Mouse (Mus musculus) bone marrow, adult 2 months (tissue): ENCODE data around the gene Cep78. TPM values are rescaled to one million over a fixed set of nuclear protein-coding genes. Genes with fewer than 3 reads are reported as not detected.

Experiments used
- H3K27ac ChIP-seq: fragments of 200-500 bp; 2 replicates; pipeline ENCODE4 v1.5.1; 2012; ENCODE audit warnings: low read depth, mild to moderate bottlenecking, control low read depth, inconsistent platforms, low read length; ENCODE audit not compliant: control insufficient read depth, poor library complexity, insufficient read depth
- H3K4me1 ChIP-seq: fragments of 200-500 bp; 2 replicates; pipeline ENCODE4 v1.6.1; 2011; ENCODE audit warnings: low read length; ENCODE audit not compliant: control insufficient read depth, insufficient read depth
- H3K4me3 ChIP-seq: fragments of 200-500 bp; replicated peaks from 2 replicates; pipeline ENCODE3; 2011; ENCODE audit warnings: mild to moderate bottlenecking, low read depth, low read length, control low read depth; ENCODE audit not compliant: control insufficient read depth
- CTCF ChIP-seq: fragments of 200-500 bp; IDR thresholded peaks from 2 replicates; pipeline ENCODE4 v1.5.1; 2011; ENCODE audit warnings: low read length, control low read depth; ENCODE audit not compliant: control insufficient read depth, insufficient read depth
- POLR2A ChIP-seq: fragments of 200-500 bp; IDR thresholded peaks from 2 replicates; pipeline ENCODE4 v1.6.1; 2011; ENCODE audit warnings: low read depth, mild to moderate bottlenecking, control low read depth, low read length, borderline replicate concordance; ENCODE audit not compliant: control insufficient read depth
- WGBS: fragments of 180-500 bp; shearing (Covaris S2); methylation state at CpG from one replicate; pipeline ENCODE4 v1.1.7; 2018; 5-methylcytosine and 5-hydroxymethylcytosine counted together
- polyA plus RNA-seq: library from polyadenylated mRNA; stranded (reverse); fragments of >200 nt; gene quantifications from 2 replicates; pipeline ENCODE4 v1.2.4, GENCODE M21; 2011; ENCODE audit warnings: low replicate concordance; ENCODE audit not compliant: missing spikeins, insufficient read depth, insufficient read length

Gene Cep78
- polyA plus RNA-seq, 1 experiment = 10.9 TPM

- TF ChIP-seq POLR2A (peak; percentile 8; the same call in 1 of the 2 replicates), CTCF (no peak)
- H3K4me3 ChIP-seq = peak overlapping the region; percentile 79
- WGBS = 6% methylated on average over 43 of the region's 43 CpGs
- no peaks in the 10 kb centered on the region for H3K4me1 ChIP-seq
- H3K27ac ChIP-seq = peak overlapping the region; percentile 42; the same call in 1 of the 2 replicates
Measured at GRCm38 (mm10) chr19:15924866-15925718, 59.7 kb downstream of the Cep78 start.

GRCm38 (mm10) chr19:15924181-15924865, 60.5 kb downstream of the Cep78 start:
- WGBS = under 1% methylated on average over 46 of the region's 46 CpGs
- Histone ChIP-seq H3K4me1 (no peaks in the 10 kb centered on the region), H3K27ac (peak overlapping the region; percentile 42; the same call in 1 of the 2 replicates), H3K4me3 (peak overlapping the region; percentile 79)
- TF ChIP-seq POLR2A (no peak), CTCF (no peak)

- WGBS = 10% methylated on average over 9 of the region's 9 CpGs
Measured at GRCm38 (mm10) chr19:15923426-15923825, 61.4 kb downstream of the Cep78 start.

GRCm38 (mm10) chr19:15919336-15919735, 65.5 kb downstream of the Cep78 start:
- 89% methylated on average over 7 of the region's 7 CpGs for WGBS
- no peaks in the 10 kb centered on the region for H3K4me1 ChIP-seq

More at GRCm38 (mm10) chr19:15923426-15923825, 61.4 kb downstream of the Cep78 start:
- TF ChIP-seq CTCF (no peak), POLR2A (no peak)
- Histone ChIP-seq H3K27ac (no peak overlapping the region), H3K4me1 (no peaks in the 10 kb centered on the region), H3K4me3 (peak overlapping the region; percentile 40)

GRCm38 (mm10) chr19:15918111-15918510, 66.7 kb downstream of the Cep78 start:
- Histone ChIP-seq H3K27ac (no peak overlapping the region), H3K4me3 (no peak overlapping the region), H3K4me1 (no peaks in the 10 kb centered on the region)
- WGBS = 90% methylated on average over 7 of the region's 7 CpGs
- TF ChIP-seq CTCF (no peak), POLR2A (no peak)

More at GRCm38 (mm10) chr19:15919336-15919735, 65.5 kb downstream of the Cep78 start:
- H3K4me3 ChIP-seq = no peak overlapping the region
- H3K27ac ChIP-seq = no peak overlapping the region
- TF ChIP-seq CTCF (no peak), POLR2A (no peak)

- WGBS = 83% methylated on average over 9 of the region's 9 CpGs
- no peak overlapping the region for H3K4me3 ChIP-seq
Measured at GRCm38 (mm10) chr19:15913249-15913997, 71.4 kb downstream of the Cep78 start.

GRCm38 (mm10) chr19:15911441-15911840, 73.3 kb downstream of the Cep78 start:
- Histone ChIP-seq H3K4me3 (no peak overlapping the region), H3K27ac (no peak overlapping the region), H3K4me1 (no peaks in the 10 kb centered on the region)
- 75% methylated on average over 5 of the region's 5 CpGs for WGBS
- TF ChIP-seq CTCF (no peak), POLR2A (no peak)

More at GRCm38 (mm10) chr19:15913249-15913997, 71.4 kb downstream of the Cep78 start:
- TF ChIP-seq CTCF (no peak), POLR2A (no peak)
- Histone ChIP-seq H3K27ac (no peak overlapping the region), H3K4me1 (no peaks in the 10 kb centered on the region)
